Mouse (Mus musculus): Measurements from ENCODE around the gene Git1.

Gene Git1

DNA sequence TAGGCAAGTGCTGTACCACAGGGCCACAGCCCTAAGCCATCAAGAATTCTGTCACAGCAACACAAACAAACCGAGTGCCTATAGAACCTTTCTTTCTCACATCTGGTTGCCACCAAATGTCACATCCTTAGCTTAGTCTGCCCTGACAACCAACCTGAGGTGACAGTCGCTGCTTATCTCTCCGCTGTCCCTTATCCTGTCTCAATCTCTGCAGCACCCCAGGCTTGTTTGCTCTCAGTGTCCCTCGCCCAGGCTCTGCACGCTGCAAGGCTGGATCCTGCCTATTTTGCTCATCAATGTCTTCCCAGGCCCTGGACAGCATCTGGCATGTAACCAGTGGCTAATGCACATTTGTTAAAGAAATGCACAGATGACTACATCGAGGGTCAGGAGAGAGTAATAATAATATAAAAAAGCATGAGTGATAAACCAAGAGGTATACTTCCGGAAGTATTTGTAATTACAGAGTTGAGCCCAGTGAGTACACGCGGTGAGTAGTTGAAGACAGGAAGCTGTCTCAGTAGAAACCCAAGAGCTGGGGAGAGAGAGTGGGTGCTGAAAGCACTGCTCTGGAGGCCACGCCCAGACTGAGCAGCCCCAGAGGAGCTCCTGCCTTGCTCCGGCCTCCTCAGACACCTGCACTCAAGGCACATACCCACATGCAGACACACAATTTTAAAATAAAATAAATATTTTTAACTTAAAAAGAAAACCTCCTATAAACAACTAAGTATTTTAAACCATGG, 9.7 kb upstream of the Git1 start:
- no peak for DNase-seq

DNA sequence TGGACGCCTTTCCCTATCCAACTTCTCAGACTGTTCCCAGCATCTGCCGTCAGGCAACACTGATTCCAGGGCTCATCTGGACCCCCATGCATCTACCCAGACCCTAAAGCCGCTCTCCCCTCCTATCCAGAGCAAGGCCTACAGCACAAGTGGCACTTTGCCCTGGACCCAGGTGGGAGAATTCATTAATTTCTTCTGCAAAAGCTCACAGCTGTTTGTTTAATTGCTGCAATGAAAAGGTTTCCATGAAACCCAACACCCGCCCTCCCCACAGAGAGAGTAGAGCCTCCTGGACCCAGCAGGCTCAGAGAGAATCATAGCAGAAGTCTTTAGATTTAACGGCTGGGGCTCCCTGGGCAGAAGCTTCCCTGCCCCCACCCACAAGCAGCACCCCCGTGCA, 8.1 kb upstream of the Git1 start:
- DNase-seq: no peak

DNA sequence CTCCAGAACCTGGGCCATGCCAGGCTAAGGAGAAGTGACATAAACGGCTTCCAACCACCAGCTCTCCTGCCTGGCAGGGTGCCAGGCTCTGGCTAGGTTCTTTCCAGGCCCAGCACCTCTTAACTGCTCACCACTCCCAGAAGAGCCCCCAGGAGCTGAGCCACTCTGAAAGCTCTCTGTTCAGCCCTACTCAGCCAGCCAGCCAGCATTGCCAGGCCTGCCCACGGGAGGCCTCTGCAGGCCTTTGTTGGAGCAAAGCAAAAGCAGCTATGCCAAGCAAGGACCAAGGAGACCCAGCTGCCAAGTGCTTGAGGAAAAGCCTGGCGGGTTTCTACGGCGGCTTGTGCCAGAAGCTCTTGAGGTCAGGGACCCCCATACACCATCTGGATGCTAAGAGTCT, 6.6 kb upstream of the Git1 start:
- peak; percentile 78 for DNase-seq

DNA sequence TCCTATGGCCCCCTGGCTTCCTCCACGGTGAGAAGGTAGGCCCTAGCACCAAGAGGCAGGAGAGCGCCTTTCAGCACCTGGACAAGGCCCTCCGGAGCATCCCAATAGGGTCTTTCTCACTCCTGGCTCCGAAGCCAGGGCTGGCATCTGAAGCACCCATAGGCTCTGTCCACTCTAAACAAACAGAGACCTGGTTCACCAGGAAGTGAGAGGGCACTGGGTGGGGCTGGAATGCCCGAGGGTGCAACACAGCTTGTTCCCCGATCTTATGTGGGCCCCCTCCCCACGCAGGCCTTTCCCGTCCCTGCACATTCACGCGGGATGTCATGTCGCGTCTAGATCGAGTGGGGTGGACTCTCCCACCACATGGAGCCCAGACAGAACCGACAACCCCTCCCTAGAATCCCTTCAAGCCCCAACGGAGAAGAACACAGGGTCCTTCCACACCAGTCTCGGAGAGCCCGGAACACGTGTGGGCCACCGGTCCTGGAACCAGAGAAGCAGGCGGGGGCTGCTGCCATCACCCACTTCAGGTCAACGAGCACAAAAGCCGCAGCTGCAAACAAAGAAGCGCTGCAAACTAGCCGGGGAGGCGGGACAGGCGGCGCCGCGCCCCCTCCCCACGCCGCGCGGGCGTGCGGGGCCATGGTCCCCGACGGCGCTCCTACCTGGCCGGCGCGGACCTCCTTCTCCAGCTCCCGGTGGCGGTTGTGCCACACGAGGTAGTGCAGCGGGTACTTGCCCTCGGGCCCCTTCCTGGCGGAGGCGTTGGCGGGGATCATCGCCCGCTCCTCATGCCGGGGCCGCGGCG, 4.4 kb upstream of the Git1 start:
- DNase-seq: peak; percentile 66

DNA sequence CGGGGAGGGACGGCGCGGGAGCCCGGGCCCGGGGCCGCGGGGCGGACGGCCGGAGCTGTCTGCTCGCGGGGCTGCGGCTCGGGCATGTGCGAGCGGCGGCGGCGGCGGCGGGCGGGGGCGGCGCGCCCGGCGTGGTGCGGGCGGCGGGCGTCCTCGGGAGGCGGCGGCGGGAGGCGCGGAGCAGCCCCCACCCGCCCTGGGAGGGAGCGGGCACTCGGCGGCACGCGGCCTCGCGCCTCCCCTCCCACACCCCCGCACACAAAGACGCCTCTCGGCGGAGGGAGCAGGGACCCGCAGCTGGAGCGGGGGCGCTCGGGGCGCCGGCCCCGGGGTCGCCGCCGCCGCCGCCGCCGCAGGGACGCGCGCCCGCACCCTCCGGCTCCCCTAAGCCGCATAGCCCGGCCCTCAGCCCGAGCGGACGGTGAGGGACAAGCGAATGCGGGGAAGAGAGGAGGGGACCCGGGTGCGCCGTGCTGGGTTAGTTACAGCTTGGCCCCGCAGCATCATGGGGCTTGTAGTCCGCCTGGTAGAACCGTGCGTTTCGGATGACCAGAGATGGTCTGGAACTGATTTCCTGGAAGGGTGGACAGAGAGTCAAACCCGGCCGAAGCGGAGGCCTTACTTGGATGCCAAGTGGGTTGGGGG, 3.6 kb upstream of the Git1 start, which contains the start of gene Ankrd13b:
TSS of gene Ankrd13b (minus strand) at position 88 of the 645 bp plus-strand sequence.
- DNase-seq: peak; percentile 86

DNA sequence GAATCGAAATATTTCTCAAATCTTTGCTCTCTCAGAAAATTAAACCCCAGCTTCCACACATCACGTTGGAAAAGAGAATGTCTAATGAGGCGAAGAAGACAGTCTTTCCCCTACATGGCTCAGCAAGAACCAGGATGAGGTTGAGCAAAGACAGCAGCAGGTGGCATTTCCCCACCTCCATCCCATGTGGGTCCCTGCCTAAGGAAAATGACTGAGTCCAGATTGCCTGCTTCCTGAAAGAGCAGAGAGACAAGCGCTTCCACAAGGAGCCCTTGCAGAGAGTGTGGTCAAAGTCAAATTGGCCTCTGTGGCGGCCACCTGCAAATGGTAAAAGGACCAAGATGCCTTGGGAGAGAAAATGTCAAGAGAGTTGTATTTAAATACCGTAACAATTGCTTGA, 2.9 kb upstream of the Git1 start:
- no peak for DNase-seq

DNA sequence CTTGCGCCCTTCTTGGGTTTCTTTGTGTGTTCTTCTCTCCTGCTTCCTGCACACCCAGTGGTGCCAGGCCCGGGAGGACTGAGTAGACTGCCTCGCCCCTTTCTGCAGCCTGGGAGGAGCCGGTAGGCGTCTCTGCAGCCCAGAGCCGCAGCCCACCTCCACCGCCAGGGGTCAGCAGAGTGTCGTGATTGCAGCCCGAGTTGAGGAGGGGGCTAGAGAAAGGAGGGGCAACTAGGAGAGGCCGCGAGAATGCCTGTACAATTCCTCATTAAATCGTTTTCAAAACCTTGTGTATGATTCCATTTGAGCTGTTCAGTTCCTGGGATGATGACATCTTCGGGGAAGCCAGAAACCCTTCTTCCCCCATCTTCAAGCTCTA, 2.2 kb upstream of the Git1 start:
- peak; percentile 90 for DNase-seq

DNA sequence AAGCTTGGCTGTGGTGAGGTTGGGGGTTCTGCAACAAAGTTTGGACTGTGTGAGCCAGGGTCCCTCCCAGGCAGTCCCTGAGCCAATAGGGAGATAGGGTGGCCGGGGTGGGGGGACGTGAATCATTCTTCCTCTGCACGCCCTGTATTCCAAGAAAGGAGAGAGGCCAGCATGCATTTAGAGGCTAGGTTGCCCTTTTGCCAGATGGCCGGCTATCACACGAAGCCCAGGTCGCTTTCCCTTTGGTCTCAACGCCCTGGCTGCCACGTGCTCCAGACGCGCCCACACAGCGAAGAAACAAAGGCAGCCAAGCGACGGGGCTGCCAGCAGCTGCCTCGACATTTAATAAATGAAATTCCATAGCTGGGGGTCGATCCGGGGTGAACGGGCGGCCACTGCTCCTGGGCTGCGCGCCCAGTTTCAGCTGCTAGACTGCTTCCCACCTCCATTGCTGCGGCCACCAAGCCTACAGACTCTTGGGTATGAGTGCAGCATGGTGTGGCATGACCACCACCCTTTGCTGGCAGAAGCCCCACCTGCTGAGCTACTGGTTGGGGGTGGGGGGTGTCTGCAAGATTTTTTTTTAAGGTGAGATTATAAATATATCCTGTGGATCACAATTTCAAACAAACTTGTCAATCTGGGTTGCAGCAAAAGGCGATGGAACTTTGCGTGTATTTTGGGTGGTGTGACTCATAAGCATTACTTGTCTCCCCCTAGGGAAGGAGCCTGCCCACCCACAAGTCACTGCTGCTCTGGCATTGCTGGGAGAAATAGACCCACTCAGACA, 1.7 kb upstream of the Git1 start:
- DNase-seq: peak; percentile 75

DNA sequence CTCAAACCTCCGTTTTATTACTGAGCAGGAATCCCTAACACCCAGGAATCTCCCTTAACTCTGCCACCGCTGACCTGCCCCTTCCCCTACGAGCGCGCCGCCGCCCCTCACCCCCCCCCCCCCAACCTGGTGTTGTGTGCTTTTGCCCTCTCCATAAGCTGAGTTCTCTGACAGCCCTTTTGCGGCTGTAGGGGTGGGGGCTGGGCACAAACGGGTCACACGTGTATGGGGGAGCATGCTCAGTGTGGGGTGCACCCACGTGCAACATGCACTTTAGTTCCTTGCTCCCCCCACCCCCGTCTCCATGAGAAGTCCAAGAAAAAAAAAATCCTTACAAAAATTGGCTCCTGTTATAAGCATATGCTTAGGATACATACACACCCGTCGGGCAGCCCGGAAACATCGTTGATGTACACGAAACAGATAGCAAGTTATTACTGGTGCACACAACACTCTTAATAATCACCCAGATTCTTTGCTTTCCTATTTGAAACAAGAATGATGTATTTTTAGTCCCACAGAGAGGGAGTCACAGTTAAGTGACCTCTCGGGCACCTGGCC, 971 bp upstream of the Git1 start:
- DNase-seq: peak; percentile 71

DNA sequence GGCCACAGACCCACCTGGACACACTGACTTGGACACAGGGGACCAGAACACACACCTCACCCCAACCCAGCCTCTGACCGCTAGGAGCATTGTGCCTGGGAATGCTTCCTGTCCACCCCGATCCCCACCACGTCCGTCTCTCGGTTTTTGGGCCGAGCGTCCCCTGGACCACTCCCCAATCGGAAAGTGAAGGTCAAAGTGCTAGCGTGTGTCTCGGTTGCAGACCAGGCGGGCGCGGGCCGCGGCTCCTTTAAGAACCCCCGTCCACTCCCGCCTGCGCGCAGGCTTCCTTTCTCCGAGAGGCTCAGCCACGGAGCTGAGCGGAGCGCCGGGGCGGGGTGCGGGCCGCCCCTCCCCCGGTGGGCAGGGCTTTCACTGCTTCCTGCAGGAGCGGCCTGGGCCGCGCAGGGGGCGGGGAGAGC, 440 bp upstream of the Git1 start:
- DNase-seq: peak; percentile 93

DNA sequence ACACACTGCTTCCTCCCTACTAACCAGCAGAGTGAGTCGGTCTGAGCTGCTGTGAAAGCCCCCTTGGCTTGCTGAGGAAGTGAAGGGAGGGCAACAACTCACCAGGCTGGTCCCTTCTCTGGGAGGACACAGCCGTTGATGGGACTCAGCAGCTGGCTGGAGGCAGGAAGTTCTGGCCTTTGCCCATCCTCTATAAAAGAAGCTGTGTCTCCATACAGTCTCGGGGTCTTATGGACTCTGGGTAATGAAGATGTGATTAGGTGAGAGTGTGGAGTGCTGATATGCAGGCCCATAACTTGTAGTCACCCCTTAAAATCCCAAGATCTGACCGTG, 948 bp downstream of the Git1 start:
- DNase-seq: no peak

DNA sequence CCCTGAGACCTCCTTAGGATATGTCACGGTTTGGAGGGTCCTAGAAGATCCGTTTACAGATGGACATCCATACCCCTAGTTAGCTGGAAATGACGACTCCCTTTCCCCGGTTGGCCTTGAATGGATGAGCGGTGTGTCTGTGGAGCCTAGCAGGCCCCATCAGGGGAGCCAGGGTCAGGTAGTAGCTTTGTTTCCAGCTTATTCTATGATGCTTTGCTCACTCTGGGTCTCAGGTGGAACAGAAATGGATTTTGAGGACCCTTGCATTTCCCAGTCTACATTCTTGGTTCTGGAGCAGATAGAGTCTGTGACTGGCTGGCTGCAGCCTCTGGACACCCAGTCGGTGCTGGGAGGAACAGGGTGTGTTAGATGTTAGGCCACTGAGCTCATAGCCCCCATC, 1.4 kb downstream of the Git1 start:
- peak; percentile 52 for DNase-seq

DNA sequence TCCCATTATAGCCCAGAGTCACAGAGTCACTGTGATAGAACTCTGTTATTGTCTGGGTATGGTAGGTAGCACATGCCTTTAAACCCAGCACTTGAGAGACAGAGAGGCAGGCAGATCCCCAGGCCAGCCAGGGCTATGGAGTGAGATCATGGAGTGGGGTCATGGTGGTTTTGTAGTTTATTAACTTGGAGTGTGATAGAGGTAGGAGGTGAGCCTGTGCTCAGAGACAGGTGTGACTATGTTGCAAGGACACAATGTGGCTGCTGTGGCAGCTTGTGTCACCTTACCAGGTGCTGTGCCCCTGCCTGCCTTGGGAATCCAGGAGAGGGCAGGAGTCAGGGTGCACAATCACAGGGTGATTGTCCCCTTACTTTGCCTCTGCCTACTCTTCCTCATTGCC, 2.1 kb downstream of the Git1 start:
- peak; percentile 43 for DNase-seq

DNA sequence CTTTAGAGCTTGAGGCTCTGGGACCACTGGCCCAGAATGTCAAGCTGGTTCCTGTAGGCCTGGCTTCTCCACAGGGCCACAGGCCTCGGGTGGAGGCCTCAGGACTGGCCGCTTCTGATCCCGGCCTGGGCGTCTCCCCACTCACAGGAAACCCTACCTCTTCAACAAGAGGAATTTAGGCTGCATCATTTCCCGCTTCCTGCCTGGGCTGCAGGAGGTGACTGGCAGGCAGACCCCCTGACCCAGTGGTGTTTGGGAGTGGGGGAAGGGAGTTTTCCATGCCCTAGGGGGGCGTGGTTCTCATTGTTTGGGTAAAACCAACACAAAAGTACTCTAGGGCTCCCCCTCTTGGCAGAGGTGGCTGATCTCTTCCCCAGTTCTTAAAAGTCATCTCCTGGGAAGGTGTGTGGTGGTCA, 4.0 kb downstream of the Git1 start:
- DNase-seq: peak; percentile 77

DNA sequence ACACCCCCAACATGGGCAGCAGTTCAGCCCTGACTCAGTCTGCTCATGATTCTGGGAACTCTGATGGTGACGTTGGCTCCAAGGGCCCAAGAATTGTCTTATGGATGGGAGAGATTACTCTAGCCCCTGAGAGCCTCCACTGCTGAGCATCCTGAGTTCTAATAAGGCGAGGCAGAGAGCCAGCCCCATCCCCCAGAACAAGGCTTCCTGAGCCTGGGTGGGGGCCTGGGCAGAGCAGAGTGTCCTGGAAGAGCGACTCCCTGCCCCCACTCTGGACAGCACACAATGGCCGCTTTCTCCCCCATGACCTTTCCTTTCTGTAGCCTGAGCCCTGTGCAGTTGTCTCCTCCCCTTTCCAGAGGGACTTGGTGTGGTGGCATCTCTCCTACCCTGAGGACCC, 4.5 kb downstream of the Git1 start:
- no peak for DNase-seq

DNA sequence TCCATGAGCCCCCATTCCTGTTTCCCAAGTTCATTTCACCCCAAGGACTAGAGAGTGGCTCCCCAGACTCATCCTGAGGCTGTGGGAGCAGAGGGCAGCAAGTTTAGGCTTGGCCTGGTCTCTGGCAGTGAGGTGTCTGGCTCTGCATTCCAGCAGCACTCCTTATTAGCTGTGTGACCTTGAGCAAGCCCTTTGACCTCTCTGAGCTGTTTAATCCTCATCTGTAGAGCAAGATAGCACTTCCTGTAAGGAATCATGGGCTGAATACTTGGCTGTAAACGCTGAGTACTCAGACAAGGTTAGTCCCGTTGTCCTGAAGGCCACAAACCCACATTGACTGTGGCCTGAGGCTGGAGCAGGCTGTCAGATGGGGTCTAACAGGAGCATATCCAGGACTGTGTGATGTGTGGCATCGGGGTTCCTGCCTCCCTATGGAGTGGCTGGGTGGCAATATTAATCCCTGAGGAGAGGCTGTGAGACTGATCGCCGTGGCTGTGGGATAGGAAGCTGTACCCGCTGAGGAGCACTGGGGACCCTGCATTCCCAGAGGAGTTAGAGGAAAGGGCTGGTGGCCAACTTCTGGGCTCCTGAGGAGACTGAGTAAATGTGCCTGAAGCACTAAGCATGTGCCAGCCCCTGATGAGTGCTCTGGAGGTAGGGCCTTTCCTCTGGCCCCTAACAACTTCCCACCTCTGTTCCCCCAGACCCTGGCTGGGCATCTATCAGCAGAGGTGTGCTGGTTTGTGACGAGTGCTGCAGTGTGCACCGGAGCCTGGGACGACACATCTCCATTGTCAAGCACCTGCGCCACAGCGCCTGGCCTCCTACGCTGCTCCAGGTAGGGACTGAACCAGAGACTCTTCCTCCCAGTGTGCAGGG, 5.1 kb downstream of the Git1 start:
- DNase-seq: peak; percentile 59

DNA sequence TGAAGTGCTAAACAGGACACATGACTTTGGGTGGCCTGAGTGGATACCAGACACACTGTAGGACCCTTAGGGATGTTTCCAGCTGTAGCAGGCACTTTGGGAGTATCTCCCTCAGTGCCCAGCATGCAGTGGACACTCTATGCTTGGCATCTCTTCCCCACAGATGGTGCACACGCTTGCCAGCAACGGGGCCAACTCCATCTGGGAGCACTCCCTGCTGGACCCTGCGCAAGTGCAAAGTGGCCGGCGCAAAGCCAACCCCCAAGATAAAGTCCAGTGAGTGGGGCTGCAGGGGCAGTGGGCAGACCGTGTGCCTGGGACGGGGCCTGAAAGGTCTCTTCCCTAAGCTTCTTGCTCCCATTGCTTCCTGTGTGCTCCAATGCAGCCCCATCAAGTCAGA, 6.0 kb downstream of the Git1 start:
- DNase-seq: peak; percentile 89

DNA sequence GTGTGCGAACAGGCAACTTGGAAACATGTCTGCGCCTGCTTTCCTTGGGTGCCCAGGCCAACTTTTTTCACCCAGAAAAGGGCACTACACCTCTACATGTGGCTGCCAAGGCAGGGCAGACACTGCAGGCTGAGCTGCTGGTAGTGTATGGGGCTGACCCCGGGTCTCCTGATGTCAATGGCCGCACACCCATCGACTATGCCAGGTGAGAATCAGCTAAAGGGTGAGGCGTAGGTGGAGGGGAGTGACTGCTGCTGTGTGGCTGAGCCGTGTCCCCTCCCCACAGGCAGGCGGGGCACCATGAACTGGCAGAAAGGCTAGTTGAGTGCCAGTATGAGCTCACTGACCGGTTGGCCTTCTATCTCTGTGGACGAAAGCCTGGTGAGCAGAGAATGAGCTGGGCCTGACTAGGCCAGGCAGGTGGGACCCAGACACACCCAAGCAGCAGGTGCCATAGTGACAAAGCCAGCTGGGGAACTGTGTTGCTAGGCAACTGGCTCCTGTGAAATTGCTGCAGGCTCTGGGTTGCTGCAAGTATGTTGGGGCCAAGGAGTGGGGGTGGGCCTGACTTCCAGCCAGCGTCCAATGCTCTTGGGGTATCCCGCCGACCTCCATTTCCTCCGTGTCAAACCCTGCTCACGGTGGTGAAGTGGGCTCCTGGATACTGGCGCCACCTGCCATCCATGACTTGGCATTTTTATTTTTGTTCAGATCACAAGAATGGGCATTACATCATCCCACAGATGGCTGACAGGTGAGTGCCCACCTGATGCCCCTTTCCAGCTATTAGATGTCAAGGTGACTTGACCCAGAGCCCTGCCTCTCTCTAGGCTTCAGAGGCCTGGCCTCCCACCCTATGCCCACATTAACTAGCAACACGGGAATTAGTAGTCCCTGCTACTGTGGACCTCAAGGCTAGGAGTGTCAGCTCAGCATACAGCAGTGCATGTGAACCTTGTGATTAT, 7.3 kb downstream of the Git1 start:
- peak; percentile 67 for DNase-seq

DNA sequence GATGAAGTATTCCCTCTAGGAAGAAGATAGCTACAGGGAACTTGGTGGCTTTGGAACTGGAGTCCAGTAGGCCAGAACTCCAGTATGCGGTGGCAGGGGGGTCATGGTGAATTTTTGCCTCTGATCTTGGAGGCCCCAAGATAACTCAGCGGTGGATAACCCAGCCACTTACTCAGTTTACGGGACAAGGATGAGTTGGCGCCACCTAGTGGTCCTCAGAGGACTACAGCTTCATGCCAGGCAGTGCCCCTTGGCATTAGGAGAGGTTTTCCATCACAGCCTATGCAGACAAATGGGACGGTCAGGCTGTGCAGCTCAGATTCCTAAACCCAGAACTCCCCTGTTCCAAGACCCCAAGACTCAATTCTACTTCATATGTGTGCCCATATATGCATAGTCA, 8.0 kb downstream of the Git1 start:
- DNase-seq: peak; percentile 90

DNA sequence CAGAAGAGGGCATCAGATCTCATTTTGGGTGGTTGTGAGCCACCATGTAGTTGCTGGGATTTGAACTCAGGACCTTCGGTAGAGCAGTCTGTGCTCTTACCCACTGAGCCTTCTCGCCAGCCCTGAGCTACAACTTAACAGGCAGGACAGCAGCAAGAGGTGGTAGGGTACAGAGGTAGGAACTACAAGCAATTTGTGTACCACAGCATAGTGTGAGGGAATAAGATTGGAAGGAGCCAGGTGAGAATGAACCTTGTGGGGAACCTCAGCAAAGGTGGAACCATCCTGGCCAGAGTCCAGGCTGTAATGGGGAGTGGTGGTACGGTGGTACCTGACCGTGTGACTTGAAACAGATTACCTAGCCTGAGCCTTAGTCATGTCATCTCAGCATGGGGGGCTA, 8.6 kb downstream of the Git1 start:
- peak; percentile 53 for DNase-seq

DNA sequence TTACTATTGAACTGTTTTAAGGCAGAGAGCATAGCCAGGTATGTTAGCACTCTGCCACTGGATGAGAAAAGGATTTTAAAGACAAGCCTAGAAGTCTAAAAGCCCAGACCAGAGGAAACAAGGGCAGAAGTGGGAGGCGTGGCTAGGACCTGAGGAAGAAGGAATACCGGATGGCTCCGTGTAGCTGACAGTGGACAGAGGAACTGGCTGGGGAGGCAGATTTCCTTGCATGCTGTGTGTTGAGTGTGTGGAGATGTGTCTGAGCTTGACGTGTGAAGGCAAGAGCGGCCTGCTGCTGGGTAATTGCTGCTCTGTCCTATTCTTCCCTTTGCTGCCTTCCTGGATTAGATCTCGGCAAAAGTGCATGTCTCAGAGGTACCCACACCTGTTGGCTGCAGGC, 9.1 kb downstream of the Git1 start:
- DNase-seq: no peak

Measured in cerebellum, adult 9-10 months (tissue).